Mouse (Mus musculus): ENCODE results near the gene Sccpdh.
"Not testable (repeated sequence)": the region's sequence is repeated elsewhere in the genome, so short reads cannot be mapped to it uniquely, and the experiment has no call there.

Gene Sccpdh

DNA sequence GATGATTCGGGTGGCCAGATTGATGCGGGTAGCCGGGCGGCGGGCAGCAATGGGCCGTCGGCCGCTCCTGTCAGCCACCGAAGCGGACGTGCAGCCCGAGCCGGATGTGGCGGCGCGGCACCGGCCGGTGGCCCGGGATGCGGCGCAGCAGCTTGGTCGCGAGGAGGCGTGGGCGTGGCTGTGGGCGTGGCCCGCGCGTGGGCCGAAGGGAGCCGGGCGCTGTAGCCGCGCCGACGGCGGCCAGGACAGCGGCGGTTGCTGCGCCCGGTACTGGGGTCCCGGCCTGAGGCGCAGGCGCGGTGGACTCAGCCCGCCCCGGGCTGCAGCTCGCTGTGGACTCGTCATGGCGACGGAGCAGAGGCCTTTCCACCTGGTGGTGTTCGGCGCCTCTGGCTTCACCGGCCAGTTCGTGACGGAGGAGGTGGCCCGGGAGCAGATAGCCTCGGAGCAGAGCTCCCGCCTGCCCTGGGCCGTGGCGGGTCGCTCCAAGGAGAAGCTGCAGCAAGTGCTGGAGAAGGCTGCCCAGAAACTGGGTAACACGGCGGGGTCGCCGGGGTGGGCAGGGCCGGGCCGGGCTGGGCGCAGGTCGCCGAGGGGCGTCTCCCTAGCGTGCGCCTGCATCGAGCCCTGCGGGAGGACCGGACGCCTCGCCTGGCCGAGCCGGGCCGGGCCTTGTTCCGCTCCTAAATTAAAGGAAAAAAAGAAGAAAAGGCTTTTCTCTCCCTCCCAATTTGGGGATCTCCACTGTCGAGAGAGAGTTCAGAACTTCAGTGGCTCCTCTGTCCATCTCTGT lies at the start of gene Sccpdh:
TSS of gene Sccpdh (plus strand) at position 198 of the 793 bp plus-strand sequence.
- DNase-seq (ENCODE audit: extremely low read depth, low read depth, low spot score) = no peak

DNA sequence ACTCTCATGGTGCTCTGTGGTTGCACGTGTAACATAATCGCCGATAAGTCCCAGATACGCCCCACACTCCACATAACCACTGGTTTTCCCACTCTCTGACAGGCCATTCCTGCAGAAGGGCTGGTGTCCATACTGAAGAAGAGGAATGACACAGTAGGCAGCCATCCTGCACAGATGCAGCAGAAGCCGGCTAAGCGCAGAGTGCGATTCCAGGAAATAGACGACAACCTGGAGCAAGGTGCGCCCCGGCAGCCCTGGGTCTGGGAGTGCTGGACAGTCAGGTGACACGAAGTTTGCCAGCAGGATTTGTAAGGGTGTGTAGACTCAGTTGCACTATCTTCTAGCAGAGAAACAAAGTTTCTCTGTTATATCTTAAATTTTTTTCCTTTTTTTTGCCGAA lies 45.3 kb upstream of the Sccpdh start:
- no peak for DNase-seq (ENCODE audit: extremely low read depth, low read depth, low spot score)

DNA sequence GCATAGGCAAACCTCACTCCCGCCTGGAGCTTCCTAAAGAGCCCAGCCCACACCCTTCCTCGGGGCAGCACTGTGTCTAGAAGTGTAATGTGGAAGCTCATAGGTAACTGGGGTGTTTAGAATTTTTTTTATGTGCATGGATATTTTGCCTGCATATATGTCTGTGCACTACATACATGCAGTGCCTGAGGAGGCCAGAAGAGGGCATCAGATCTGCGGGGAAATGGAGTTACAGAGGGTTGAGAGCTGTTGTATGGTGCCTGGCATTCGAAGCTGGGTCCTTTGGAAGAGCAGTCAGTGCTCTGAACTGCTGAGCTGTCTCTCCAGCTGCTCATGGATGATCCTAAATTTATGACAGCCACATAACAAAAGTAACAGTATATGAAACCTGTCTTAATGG lies 44.4 kb upstream of the Sccpdh start:
- DNase-seq (ENCODE audit: extremely low read depth, low read depth, low spot score) = no peak

DNA sequence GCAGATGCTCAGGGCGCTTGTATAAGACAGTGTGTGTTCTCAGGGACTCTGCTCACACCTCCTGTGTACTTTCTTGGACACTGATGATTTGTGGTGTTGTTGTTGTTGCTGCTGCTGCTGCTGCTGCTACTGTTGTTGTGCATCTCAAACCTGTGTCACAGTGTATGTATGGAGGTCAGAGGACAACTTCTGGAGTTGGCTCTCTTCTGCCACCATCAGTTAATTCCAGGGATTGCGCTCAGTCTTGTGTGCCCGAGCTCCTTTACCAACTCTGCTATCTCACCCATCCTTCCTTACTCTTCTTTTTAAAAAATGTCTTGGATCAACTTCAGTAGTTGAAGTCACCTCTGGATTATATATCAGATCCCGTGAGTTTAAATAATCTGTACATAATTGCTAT lies 43.7 kb upstream of the Sccpdh start:
- no peak for DNase-seq (ENCODE audit: extremely low read depth, low read depth, low spot score)

DNA sequence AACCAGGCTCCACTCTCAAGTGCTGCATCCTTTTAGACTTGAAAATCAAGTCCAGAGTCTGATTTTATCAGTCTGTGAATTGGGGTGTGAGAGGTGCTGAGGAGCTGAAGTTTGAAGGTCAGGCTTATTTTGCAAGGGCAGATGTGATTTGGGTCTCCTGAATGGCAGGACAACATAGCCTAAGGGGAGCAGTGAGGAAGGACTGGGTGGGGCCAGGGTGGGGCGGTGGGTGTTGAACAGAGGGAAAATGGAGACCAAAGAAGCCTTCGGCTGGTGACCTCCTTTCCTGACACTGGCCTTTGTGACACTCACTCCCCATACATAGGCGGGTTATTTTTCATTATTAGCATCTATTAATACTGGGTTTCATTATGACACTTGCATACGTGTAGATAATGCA lies 40.2 kb upstream of the Sccpdh start:
- DNase-seq (ENCODE audit: extremely low read depth, low read depth, low spot score) = no peak

DNA sequence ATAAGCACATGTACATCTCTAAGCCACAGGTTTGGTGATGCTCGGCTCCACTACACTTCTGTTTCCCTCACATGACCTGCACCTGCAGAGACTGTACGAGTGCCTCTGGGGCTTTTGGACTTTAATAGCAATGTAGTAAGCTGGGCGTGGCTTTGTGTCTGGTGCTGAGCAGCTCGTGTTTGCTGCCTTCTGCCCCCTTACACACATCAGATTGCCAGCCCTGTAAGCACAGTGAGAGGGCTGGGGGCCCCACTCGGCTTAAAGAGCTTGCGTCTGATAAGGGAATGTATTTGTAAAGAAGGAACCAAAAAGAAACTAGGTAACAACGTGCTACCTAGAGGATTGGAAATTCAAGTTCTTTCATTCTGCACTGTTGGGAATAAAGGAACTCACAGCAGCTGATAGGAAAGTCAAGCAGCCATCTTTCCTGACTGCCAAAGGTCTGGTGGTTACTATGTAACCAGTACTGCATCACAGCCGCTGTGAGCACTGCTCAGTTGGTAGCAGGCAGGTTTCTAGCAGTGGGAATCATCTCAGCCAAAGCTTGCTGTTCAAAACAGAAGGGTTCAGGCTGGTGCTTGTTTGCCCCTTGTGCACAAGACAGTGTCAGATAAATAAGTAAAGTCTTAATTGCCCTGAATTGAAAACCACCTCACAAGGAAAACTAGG lies 39.4 kb upstream of the Sccpdh start:
- DNase-seq (ENCODE audit: extremely low read depth, low read depth, low spot score) = no peak

DNA sequence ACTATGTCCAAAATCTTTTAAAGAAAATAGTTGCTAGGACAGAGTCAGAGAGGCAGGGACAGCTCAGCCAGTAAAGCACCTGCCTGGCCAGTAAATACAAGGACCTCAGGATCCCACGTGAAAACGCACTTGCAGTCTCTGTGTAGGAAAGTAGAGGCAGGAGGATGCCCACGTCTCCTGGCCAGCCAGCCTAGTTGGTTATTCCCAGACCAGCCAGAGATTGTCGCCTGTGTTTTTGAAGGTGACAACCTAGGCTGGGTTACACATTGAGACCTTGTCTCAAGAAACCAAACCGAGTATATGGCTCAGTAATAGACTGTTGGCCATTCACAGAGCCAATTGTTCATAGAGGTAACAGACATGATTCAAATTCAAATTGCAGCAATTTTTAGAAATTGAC lies 38.7 kb upstream of the Sccpdh start:
- DNase-seq (ENCODE audit: extremely low read depth, low read depth, low spot score) = no peak

DNA sequence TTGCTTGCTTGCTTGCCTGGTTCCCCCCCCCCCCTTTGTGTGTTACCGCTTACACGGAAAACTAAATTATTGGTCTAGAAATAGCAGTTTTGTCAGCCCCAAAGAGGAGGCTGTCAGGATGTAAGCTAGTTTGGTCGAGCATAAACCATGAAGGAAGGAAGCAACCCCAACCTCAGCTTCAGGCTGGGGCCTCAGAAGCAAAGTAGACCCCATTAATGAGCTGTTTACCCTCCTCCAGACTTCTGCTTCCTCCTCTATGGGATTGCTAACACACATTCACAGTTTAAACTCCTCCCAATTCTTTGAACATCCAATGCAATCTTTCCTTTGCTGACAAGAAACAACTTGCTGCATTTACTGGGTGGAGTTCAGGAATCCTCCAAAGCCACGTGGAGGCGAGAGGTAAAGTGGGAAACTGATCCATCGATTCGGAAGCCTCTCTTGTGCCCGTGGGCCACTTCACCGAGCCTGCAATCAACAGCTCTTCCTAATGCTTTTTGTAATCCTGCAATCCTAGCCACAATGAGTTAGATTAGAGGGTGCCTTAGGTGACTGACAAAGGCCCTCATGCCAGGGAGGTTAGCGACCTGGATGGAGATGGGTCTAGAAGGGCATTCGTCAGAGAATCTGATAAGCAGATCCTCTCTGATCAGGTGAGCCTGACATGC lies 35.1 kb upstream of the Sccpdh start:
- DNase-seq (ENCODE audit: extremely low read depth, low read depth, low spot score) = no peak

DNA sequence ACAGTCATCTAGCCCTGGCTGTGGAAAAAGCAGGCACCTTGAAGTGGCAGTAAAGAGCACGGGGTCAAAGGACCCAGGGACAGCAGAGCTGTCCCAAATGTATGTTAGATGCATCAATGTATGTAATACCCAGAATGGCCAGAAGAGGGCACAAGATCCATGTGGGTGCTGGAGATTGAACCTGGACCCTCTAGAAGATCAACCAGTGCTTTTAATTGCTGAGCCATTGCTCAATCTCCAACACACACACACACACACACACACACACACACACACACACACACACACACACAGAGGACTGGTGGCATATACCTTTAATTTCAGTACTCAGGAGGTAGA lies 34.6 kb upstream of the Sccpdh start:
- DNase-seq (ENCODE audit: extremely low read depth, low read depth, low spot score) = no peak

DNA sequence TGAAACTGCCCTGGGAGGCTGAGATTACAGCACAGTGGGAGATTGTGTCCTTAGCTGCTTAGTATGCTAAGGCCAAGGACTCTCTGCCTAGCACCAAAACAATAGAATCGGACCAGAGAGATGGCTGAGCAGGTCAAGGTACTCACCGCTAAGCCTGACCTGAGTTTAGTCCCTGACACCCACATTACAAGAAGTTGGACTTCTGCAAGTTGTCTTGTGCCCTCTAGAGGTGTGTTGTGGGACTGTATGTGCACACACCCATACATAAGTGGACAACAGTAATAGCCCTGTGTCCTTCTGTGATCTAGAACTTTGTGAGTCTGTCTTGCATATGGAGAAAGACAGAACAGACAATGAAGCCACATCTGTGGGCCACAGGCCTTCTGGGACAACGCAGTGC lies 33.9 kb upstream of the Sccpdh start:
- DNase-seq (ENCODE audit: extremely low read depth, low read depth, low spot score) = no peak

DNA sequence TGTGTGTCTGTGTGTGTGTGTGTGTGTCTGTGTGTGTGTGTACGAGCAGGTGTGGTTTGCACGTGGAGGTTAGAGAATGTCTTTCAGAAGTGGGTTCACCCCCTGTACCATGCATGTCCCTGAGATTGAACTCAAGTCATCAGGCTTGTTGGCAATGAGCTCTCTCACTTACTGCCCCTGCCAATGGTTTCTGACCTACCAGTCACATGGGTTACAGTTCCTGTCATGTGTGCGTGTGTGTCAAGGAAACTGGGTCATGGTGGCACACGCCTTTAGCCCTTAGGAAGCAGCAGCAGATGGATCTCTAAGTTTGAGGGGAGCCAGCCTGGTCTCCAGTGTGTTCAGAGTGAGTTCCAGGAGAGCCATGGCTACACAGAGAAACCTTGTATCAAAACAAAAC lies 25.3 kb upstream of the Sccpdh start:
- DNase-seq (ENCODE audit: extremely low read depth, low read depth, low spot score) = no peak

DNA sequence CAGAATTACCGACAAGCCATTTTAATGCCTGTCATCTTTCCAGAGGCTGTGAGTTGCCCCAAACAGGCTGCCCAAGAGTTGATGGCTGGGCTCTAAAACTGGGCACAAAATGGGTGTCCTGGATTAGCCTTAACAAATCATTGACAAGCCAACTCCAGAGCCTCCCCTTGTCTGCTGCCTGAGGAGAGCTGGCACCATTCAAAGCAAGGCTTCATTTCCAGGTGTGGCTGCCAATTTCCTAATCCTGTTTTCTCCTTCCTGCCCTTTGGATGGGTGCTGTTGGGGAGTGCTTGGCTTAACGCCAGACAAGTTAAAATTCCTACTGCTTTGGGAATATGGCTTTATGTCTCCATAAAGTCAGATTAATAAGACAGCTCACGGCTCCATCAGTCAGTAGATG lies 23.9 kb upstream of the Sccpdh start:
- no peak for DNase-seq (ENCODE audit: extremely low read depth, low read depth, low spot score)

DNA sequence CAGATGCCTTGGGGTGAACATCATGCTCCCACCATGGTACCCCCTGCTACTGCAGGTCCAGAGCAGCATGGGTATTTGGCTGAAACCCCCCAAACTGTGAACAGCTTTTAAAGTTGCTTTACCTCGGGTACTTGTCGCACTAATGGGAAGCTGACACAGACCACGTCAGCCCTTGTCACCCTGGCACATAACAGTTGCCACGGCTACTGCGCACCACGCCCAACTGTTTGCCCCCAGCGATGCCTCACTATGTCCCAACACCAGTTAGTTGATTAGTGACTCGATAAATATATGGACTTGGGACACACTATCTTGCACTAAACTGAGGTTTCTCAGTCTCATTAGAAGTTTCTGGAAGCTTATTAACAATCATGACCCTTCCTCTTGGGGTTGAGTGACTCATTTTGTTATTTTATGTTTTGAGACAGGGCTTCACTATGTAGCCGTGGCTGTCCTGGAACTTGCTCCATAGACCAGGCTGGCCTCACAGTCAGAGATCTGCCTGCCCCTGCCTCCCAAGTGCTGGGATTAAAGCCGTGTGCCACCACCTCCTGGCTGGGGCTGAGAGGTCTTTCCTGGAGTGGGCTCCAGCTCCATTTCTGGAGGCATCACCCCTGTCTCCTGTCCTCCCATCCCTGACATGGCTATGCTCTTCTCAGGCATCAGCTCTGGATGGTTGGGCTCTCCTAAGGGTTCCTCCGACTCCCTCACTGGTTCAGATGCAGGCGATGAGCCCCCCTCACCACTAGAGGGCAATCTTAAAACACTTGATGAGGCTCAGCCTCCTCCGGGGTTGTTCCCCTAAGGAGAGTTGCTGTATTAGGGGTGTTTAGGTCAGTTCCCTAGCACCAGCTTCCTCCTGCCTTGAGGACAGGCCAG lies 22.7 kb upstream of the Sccpdh start:
- DNase-seq (ENCODE audit: extremely low read depth, low read depth, low spot score) = no peak

DNA sequence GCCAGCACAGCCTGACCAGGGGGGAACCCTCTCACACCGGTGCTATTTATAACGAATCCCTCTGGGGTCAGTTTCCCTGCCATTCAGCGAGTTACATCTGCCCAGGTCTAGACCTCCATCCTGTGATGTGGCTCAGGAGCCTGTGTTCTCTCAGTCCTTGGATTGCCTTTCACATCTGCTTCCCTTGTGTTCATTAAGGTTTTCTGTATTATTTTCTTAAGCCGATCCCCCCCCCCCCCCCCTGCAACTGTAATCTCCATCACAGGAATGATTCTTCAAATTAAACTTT lies 22.1 kb upstream of the Sccpdh start:
- DNase-seq (ENCODE audit: extremely low read depth, low read depth, low spot score) = no peak

DNA sequence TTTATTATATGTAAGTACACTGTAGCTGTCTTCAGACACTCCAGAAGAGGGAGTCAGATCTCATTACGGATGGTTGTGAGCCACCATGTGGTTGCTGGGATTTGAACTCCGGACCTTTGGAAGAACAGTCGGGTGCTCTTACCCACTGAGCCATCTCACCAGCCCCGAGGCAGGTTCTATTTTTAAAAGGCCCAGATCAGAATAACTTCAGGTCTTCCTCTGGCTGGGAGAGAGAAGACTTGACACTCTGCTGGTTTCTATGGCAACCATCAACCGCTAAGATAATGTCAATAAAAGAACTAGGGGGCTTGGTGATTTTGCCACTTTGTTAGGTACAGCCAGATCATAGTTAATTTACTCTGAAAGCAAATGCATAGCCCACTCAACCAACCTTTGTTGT lies 19.3 kb upstream of the Sccpdh start:
- DNase-seq (ENCODE audit: extremely low read depth, low read depth, low spot score) = not testable (repeated sequence)

DNA sequence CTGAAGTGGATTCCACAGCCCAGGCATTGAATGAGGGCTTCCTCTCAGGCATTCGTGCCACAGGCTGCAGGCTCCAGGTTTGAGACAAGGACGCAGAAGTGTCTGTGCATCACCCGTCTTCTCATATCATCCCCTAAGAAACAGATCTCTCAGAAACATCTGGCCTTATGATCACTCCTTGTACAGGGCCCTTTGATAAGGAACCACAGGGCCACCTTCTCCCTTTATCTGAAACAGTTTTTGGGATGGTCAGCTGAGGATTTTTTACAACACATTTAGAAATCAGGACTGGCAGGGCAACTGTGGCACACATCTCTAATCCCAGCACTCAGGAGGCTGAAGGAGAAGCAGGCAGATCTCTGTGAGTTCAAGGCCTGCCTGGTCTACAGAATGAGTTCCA lies 18.7 kb upstream of the Sccpdh start:
- no peak for DNase-seq (ENCODE audit: extremely low read depth, low read depth, low spot score)

DNA sequence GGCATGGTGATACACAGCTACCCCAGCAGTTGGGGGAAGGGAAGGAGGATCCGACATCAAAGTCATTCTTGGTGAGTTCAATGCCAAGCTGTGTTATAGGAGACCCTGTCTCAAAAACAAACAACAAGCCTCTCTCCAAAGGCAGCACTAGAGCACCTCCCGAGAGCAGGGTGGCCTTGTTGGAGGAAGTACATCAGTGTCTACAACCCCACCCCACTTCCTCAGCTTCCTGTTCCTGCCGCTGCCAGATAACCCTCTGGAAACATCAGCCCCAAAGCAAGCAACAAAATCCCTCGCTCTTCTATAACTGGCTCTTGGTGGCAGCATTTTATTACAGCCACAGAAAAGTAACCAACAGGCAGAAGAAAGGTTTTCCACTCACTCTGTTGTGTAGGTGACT lies 17.7 kb upstream of the Sccpdh start:
- no peak for DNase-seq (ENCODE audit: extremely low read depth, low read depth, low spot score)

DNA sequence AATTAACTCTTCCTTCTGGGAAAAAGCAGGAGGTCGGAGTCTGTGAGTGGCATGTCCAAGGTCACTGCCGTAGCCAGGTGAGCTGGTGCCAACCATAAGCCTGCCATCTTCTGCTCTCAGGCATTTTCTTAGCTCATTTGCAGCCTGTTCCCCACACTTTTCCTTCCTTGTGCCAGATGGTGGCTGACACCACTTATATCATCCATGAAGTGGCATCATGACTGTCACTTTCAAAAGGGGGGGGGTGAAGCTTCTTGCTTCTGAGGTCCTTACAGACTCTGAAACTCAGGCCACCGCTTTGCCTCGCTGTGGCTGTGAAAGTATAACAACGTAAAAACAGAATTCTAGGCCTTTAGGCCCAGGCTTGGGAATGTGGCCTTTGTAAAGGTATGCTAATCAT lies 16.8 kb upstream of the Sccpdh start:
- no peak for DNase-seq (ENCODE audit: extremely low read depth, low read depth, low spot score)

DNA sequence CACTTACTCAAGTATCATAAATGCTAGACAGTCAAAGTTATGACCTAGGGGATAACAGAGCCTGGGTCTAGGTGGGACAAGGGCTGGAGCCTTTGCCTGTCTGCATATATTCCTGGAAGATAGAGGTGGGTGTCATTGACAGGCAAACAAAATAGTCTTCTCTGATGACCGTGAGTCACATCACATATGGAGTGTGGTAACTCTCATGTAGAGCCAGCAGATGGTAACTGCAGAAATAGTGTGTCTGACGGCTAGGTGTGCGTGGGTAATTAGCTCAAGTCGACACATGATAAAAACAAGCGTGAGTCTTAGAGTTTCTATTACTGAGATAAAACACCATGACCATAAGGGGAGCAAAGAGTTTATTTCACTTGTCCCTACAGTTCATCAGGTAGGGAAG lies 4.9 kb upstream of the Sccpdh start:
- no peak for DNase-seq (ENCODE audit: extremely low read depth, low read depth, low spot score)

DNA sequence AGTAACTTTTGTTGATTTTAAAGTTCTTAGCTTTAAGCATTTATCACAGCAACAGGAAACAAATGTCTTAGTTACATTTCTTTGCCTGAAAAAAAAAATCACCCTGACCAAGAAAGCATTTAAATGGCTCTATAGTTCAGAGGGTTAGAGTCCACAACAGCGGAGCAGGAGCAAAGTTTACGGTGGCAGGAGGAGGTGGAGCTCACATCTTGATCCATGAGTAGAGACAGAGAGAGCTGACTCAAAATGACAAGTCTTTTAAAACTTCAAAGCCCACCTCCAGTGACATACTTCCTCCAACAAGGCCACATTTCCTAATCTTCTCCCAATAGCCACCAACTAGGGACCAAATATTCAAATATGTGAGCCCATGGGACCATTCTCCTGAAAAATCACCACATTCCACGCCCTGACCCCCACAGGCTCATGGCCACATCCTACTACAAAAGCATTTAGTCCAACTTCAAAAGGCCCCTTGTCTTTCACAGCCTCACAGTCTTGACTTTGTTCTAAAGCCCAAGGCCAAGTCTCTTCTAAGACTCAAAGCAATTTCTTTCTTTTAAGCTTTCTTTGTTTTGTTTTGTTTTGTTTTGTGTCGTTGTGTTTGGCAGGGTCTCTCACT lies 3.6 kb upstream of the Sccpdh start:
- no peak for DNase-seq (ENCODE audit: extremely low read depth, low read depth, low spot score)

DNA sequence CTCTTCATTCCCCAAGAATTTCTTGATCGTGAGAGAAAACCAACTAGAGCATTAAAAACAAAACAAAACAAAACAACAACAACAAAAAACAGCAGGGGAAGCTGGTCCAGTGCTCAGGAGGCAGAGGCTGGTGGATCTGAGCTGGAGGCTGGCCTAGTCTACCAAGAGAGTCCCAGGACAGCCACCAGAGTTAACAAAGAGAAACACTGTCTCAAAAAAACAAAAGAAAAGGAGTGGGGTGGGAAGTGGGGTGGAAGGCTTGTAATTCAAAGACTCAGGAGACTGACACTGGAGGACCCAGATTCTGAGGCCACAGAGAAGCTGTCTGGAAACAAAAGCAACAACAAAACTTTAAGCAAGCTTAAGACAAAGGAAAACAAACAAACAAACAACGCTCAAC lies 1.0 kb upstream of the Sccpdh start:
- DNase-seq (ENCODE audit: extremely low read depth, low read depth, low spot score) = no peak
